Mouse (Mus musculus): ENCODE measurements at regions not wholly inside any gene's neighbourhood (a gene's known extent, or its start where the extent isn't known, plus 50 kb on each side); places are given as distances from the start of the nearest gene placed in this dataset.

- Histone ChIP-seq H3K4me3 (ENCODE audit: low read depth, low read length) (no peak overlapping the region), H3K4me1 (ENCODE audit: control insufficient read depth, insufficient read depth, low read length) (no peaks in the 10 kb centered on the region), H3K27me3 (ENCODE audit: control insufficient read depth, insufficient read depth, low read length) (no peaks in the 10 kb centered on the region), H3K36me3 (ENCODE audit: control insufficient read depth, insufficient read depth, low read length) (no peaks in the 10 kb centered on the region), H3K27ac (ENCODE audit: low read depth, low read length) (no peak overlapping the region), H3K9ac (ENCODE audit: low read length) (no peak overlapping the region), H3K9me3 (ENCODE audit: control insufficient read depth, low read length) (no peaks in the 10 kb centered on the region), H3K4me2 (ENCODE audit: low read depth) (no peak overlapping the region)
- 73% methylated on average over 2 of the region's 2 CpGs for WGBS
- ATAC-seq (ENCODE audit: insufficient read depth, low FRiP score, low TSS enrichment) (no peak), DNase-seq (ENCODE audit: low spot score) (no peak)
Observed at GRCm38 (mm10) chr17:88303991-88304390, 136.5 kb upstream of the Foxn2 start.

GRCm38 (mm10) chr17:88305165-88305564 lies 135.3 kb upstream of the Foxn2 start:
- Histone ChIP-seq H3K4me1 (ENCODE audit: control insufficient read depth, insufficient read depth, low read length) (no peaks in the 10 kb centered on the region), H3K36me3 (ENCODE audit: control insufficient read depth, insufficient read depth, low read length) (no peaks in the 10 kb centered on the region), H3K27ac (ENCODE audit: low read depth, low read length) (no peak overlapping the region), H3K9ac (ENCODE audit: low read length) (no peak overlapping the region), H3K27me3 (ENCODE audit: control insufficient read depth, insufficient read depth, low read length) (no peaks in the 10 kb centered on the region), H3K9me3 (ENCODE audit: control insufficient read depth, low read length) (no peaks in the 10 kb centered on the region), H3K4me3 (ENCODE audit: low read depth, low read length) (no peak overlapping the region), H3K4me2 (ENCODE audit: low read depth) (no peak overlapping the region)
- 84% methylated on average over 9 of the region's 9 CpGs for WGBS
- no peak for DNase-seq (ENCODE audit: low spot score)
- no peak for ATAC-seq (ENCODE audit: insufficient read depth, low FRiP score, low TSS enrichment)

DNA sequence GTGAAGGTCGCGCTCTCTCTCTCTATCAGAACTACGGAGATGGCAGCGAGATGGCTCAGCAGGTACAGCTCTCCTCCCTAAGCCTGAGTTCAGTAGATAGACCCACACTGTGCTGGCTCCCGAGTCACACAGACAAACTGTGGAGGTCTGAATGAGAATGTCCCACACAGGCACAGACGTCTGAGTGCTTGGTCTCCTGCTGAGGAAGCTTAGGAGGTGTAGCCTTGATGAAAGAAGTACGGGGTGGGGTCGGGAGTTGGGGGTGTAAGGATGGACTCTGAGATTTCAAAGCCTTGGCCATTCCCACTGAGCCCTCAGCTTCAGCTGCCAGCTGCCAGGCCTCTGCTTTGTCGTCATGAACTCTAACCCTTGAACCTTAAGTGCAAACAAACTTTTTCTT lies 134.2 kb upstream of the Foxn2 start:
- H3K4me2 ChIP-seq (ENCODE audit: low read depth): no peak overlapping the region
- H3K4me1 ChIP-seq (ENCODE audit: control insufficient read depth, insufficient read depth, low read length): no peaks in the 10 kb centered on the region
- no peak overlapping the region for H3K27ac ChIP-seq (ENCODE audit: low read depth, low read length)
- no peak for DNase-seq (ENCODE audit: low spot score)
- no peak for ATAC-seq (ENCODE audit: insufficient read depth, low FRiP score, low TSS enrichment)
- H3K27me3 ChIP-seq (ENCODE audit: control insufficient read depth, insufficient read depth, low read length): no peaks in the 10 kb centered on the region
- 68% methylated on average over 9 of the region's 9 CpGs for WGBS
- H3K9me3 ChIP-seq (ENCODE audit: control insufficient read depth, low read length): no peaks in the 10 kb centered on the region
- no peaks in the 10 kb centered on the region for H3K36me3 ChIP-seq (ENCODE audit: control insufficient read depth, insufficient read depth, low read length)
- H3K9ac ChIP-seq (ENCODE audit: low read length): no peak overlapping the region
- no peak overlapping the region for H3K4me3 ChIP-seq (ENCODE audit: low read depth, low read length)

- no peak overlapping the region for H3K9ac ChIP-seq (ENCODE audit: low read length)
- H3K4me3 ChIP-seq (ENCODE audit: low read depth, low read length): no peak overlapping the region
- 42% methylated on average over 4 of the region's 4 CpGs for WGBS
- H3K36me3 ChIP-seq (ENCODE audit: control insufficient read depth, insufficient read depth, low read length): no peaks in the 10 kb centered on the region
- H3K9me3 ChIP-seq (ENCODE audit: control insufficient read depth, low read length): no peaks in the 10 kb centered on the region
- ATAC-seq (ENCODE audit: insufficient read depth, low FRiP score, low TSS enrichment): no peak
- no peak overlapping the region for H3K4me2 ChIP-seq (ENCODE audit: low read depth)
- no peaks in the 10 kb centered on the region for H3K4me1 ChIP-seq (ENCODE audit: control insufficient read depth, insufficient read depth, low read length)
- no peak overlapping the region for H3K27ac ChIP-seq (ENCODE audit: low read depth, low read length)
- DNase-seq (ENCODE audit: low spot score): no peak
- no peaks in the 10 kb centered on the region for H3K27me3 ChIP-seq (ENCODE audit: control insufficient read depth, insufficient read depth, low read length)
Observed at GRCm38 (mm10) chr17:88307082-88307481, 133.4 kb upstream of the Foxn2 start.

- H3K36me3 ChIP-seq (ENCODE audit: control insufficient read depth, insufficient read depth, low read length): no peaks in the 10 kb centered on the region
- no peaks in the 10 kb centered on the region for H3K27me3 ChIP-seq (ENCODE audit: control insufficient read depth, insufficient read depth, low read length)
- no peak overlapping the region for H3K9ac ChIP-seq (ENCODE audit: low read length)
- H3K4me3 ChIP-seq (ENCODE audit: low read depth, low read length): no peak overlapping the region
- no peak for ATAC-seq (ENCODE audit: insufficient read depth, low FRiP score, low TSS enrichment)
- H3K27ac ChIP-seq (ENCODE audit: low read depth, low read length): no peak overlapping the region
- WGBS: 88% methylated on average over 9 of the region's 9 CpGs
- no peaks in the 10 kb centered on the region for H3K9me3 ChIP-seq (ENCODE audit: control insufficient read depth, low read length)
- no peaks in the 10 kb centered on the region for H3K4me1 ChIP-seq (ENCODE audit: control insufficient read depth, insufficient read depth, low read length)
- no peak for DNase-seq (ENCODE audit: low spot score)
- no peak overlapping the region for H3K4me2 ChIP-seq (ENCODE audit: low read depth)
Observed at GRCm38 (mm10) chr17:88307826-88308225, 132.7 kb upstream of the Foxn2 start.

DNA sequence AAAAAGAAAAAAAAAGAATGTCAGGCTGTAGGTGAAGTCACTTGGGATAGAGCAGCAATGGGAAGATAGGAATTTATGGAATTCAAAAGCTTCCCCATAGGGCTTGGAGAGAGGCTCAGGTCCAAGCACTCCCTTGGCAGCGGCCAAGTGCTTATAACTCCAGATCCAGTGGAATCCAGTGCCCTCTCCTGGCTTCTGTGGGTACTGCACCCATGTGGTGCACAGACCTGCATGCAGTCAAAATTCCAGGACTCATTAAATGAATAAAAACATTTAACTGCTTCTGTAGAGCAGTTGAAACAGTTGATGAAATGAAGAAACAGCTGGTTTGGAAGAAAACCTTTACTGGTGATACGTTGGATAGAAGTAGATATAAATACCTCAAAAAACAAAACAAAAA lies 127.6 kb upstream of the Foxn2 start:
- ATAC-seq (ENCODE audit: insufficient read depth, low FRiP score, low TSS enrichment) (no peak), DNase-seq (ENCODE audit: low spot score) (no peak)
- H3K27me3 ChIP-seq (ENCODE audit: control insufficient read depth, insufficient read depth, low read length): no peaks in the 10 kb centered on the region
- H3K36me3 ChIP-seq (ENCODE audit: control insufficient read depth, insufficient read depth, low read length): no peaks in the 10 kb centered on the region
- no peak overlapping the region for H3K4me3 ChIP-seq (ENCODE audit: low read depth, low read length)
- H3K9me3 ChIP-seq (ENCODE audit: control insufficient read depth, low read length): no peaks in the 10 kb centered on the region
- H3K4me2 ChIP-seq (ENCODE audit: low read depth): no peak overlapping the region
- 86% methylated on average over 2 of the region's 2 CpGs for WGBS
- no peak overlapping the region for H3K9ac ChIP-seq (ENCODE audit: low read length)
- H3K4me1 ChIP-seq (ENCODE audit: control insufficient read depth, insufficient read depth, low read length): no peaks in the 10 kb centered on the region
- no peak overlapping the region for H3K27ac ChIP-seq (ENCODE audit: low read depth, low read length)

GRCm38 (mm10) chr17:88316213-88316967 lies 124.1 kb upstream of the Foxn2 start:
- H3K9ac ChIP-seq (ENCODE audit: low read length): no peak overlapping the region
- ATAC-seq (ENCODE audit: insufficient read depth, low FRiP score, low TSS enrichment) (peak; percentile 78), DNase-seq (ENCODE audit: low spot score) (no peak)
- 62% methylated on average over 15 of the region's 15 CpGs for WGBS
- no peaks in the 10 kb centered on the region for H3K4me1 ChIP-seq (ENCODE audit: control insufficient read depth, insufficient read depth, low read length)
- no peak overlapping the region for H3K4me2 ChIP-seq (ENCODE audit: low read depth)
- H3K4me3 ChIP-seq (ENCODE audit: low read depth, low read length): no peak overlapping the region
- no peaks in the 10 kb centered on the region for H3K9me3 ChIP-seq (ENCODE audit: control insufficient read depth, low read length)
- H3K27ac ChIP-seq (ENCODE audit: low read depth, low read length): no peak overlapping the region
- H3K36me3 ChIP-seq (ENCODE audit: control insufficient read depth, insufficient read depth, low read length): no peaks in the 10 kb centered on the region
- no peaks in the 10 kb centered on the region for H3K27me3 ChIP-seq (ENCODE audit: control insufficient read depth, insufficient read depth, low read length)

DNA sequence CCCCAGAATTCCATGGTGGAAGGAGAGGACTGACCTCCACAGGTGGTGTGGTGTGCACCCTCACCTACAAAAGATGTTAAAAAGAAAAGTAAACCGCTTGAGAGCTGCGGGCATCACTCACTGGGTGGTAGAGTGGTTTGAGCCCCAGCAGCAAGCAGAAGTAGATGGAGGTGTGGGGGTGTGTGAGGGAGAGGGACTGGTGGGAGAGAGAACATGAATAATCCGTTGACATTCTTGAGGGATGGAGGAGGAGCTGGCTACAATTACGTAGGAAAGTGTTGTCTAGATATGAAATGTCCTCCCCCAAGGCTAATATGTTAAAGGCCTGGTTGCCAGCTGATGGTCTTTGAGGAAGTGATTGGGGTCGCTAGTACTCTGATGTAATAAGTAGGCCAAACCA lies 123.2 kb upstream of the Foxn2 start:
- Histone ChIP-seq H3K27me3 (ENCODE audit: control insufficient read depth, insufficient read depth, low read length) (peaks cover 1% of the 10 kb centered on the region; the same call in 1 of the 2 replicates), H3K27ac (ENCODE audit: low read depth, low read length) (no peak overlapping the region), H3K9me3 (ENCODE audit: control insufficient read depth, low read length) (no peaks in the 10 kb centered on the region), H3K4me2 (ENCODE audit: low read depth) (no peak overlapping the region), H3K36me3 (ENCODE audit: control insufficient read depth, insufficient read depth, low read length) (no peaks in the 10 kb centered on the region), H3K9ac (ENCODE audit: low read length) (no peak overlapping the region), H3K4me3 (ENCODE audit: low read depth, low read length) (no peak overlapping the region), H3K4me1 (ENCODE audit: control insufficient read depth, insufficient read depth, low read length) (no peaks in the 10 kb centered on the region)
- ATAC-seq (ENCODE audit: insufficient read depth, low FRiP score, low TSS enrichment): no peak
- no peak for DNase-seq (ENCODE audit: low spot score)
- 83% methylated on average over 5 of the region's 5 CpGs for WGBS

DNA sequence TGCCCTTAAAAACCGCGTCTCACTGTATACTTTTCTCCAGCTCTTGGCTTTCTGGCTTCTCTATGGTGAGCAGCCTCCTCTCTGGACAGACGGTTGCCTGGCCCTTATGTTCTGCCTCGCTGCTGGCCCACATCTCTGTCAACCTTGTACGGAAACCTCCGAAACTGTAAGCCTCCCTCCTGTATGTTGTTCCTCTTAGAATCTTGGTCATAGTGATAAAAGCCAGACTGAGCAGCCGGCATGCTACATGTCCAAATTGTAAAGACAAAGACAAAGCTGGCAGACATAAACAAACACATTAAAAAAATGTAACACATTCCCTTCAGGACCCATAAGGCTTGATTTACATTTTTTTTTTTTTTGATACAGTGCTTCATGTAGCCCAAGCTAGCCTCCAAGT lies 122.7 kb upstream of the Foxn2 start:
- H3K4me2 ChIP-seq (ENCODE audit: low read depth): no peak overlapping the region
- DNase-seq (ENCODE audit: low spot score) (no peak), ATAC-seq (ENCODE audit: insufficient read depth, low FRiP score, low TSS enrichment) (no peak)
- H3K4me1 ChIP-seq (ENCODE audit: control insufficient read depth, insufficient read depth, low read length): no peaks in the 10 kb centered on the region
- no peak overlapping the region for H3K4me3 ChIP-seq (ENCODE audit: low read depth, low read length)
- H3K27ac ChIP-seq (ENCODE audit: low read depth, low read length): no peak overlapping the region
- no peaks in the 10 kb centered on the region for H3K9me3 ChIP-seq (ENCODE audit: control insufficient read depth, low read length)
- 87% methylated on average over 7 of the region's 7 CpGs for WGBS
- peaks cover 3% of the 10 kb centered on the region; the same call in 1 of the 2 replicates for H3K27me3 ChIP-seq (ENCODE audit: control insufficient read depth, insufficient read depth, low read length)
- H3K9ac ChIP-seq (ENCODE audit: low read length): no peak overlapping the region
- H3K36me3 ChIP-seq (ENCODE audit: control insufficient read depth, insufficient read depth, low read length): no peaks in the 10 kb centered on the region
